Mouse (Mus musculus) WW6 (cell line): ENCODE results near the gene Zfp207.
"Not testable (repeated sequence)": the region's sequence is repeated elsewhere in the genome, so short reads cannot be mapped to it uniquely, and the experiment has no call there.

Experiments used
- DNase-seq: peaks from one replicate; pipeline ENCODE4 v3.0.0-alpha.2; 2013; ENCODE audit warnings: low read depth, low spot score

The Zfp207 gene

GRCm38 (mm10) chr11:80383019-80383625 is at the start of gene Zfp207:
Gene Zfp207, plus strand, starts transcription at chr11:80383279.
- DNase-seq = peak; percentile 96

- no peak for DNase-seq
Measured at GRCm38 (mm10) chr11:80335609-80336350, 47.3 kb upstream of the Zfp207 start.

DNA sequence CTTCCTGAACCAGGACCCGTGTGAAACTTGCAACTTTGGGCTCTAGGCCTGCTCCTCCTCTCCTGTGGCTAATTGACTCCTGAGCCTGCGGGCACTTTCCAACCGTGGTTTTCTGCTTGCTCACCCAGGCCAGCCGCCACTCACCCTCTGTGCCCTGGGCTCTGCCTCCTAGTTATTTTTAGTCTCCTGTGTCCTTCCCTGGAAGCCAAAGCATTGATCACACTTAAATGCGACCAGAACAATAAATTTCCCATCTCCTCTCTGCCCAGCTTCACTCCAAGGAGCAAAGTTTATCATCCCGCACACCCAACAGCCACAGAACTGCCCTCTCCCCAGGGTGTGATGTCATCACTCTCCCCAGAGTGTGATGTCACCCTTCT is 46.7 kb upstream of the Zfp207 start:
- no peak for DNase-seq

- DNase-seq = no peak
Measured at GRCm38 (mm10) chr11:80342482-80342881, 40.6 kb upstream of the Zfp207 start.

GRCm38 (mm10) chr11:80351832-80352430 is 31.1 kb upstream of the Zfp207 start:
- peak; percentile 55 for DNase-seq

GRCm38 (mm10) chr11:80354832-80355231 is 28.2 kb upstream of the Zfp207 start:
- no peak for DNase-seq

DNA sequence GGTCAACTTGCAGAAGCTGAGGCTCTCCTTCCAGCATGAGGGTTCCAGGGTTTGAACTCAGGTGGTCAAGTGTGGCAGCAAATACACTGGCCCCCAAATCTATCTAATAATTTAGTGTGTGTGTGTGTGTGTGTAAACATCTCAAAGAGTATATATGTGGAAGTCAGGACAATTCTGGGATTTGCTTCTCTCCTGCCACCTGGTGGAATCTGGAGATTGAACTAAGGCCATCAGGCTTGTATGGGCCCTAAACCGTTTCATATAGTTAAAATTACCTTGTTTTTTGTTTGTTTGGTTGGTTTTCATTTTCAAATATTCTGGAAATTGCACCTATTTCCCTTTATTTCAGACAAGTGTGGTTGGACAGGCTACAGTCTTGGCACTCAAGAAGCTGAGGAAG is 14.1 kb upstream of the Zfp207 start:
- DNase-seq = no peak

DNA sequence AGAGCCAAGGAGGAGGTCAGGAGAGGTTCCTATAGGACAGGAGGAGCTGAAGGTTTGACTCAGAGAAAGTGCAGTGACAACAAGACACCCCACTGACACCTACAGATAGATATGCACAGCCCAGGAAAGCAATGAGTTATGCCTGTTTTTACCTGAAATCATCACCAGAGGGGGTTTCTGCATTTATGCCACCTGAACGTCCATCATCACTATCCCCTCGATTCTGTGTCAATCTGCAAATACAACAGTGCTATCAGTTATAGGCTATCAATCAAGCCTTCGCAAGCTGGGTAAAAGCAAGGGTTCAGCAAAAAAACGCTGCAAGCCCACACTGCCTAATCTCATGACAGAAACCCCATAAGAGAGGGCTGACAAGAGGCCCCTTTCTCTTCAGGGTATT is 6.4 kb upstream of the Zfp207 start:
- DNase-seq = no peak

- peak; percentile 79 for DNase-seq
Measured at GRCm38 (mm10) chr11:80377712-80378451, 5.2 kb upstream of the Zfp207 start, which contains the start of gene 5730455P16Rik. Gene 5730455P16Rik, minus strand, starts transcription at chr11:80378034.

GRCm38 (mm10) chr11:80378452-80379068 is 4.5 kb upstream of the Zfp207 start:
- DNase-seq = not testable (repeated sequence)

DNA sequence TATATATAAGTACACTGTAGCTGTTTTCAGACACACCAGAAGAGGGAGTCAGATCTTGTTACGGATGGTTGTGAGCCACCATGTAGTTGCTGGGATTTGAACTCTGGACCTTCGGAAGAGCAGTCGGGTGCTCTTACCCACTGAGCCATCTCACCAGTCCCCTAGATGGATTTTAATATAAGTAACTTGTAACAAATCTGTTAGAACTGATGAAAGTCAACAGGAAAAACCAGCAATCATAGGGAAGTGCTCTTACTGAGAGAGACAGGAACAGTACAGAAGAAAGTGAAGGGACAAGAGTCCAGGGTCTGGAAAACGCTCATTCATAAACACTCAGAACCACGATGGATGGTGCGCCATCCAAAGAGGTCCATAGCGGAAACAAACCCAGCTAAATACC is 3.9 kb upstream of the Zfp207 start:
- not testable (repeated sequence) for DNase-seq

DNA sequence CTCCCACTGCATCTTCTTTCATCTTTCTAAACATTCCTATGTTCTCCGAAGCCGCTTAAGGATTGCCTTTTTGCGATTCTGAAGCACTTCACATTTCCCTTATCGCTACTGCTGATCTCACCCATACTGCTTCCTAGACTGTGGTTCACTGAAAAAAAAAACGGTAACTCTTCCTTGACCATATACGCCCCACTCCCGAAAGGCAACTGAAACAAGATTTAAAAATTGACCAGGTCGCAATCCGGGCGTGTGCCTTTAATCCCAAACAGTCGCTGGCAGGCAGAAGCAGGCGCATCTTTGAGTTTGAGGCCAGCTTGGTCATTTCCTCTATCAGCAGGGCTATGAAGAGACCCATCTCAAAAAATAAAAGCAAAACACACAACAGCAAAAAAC is 457 bp upstream of the Zfp207 start:
- DNase-seq = no peak

- peak; percentile 26 for DNase-seq
Measured at GRCm38 (mm10) chr11:80383626-80384046, 557 bp downstream of the Zfp207 start.

- DNase-seq = no peak
Measured at GRCm38 (mm10) chr11:80384461-80384860, 1.4 kb downstream of the Zfp207 start.

DNA sequence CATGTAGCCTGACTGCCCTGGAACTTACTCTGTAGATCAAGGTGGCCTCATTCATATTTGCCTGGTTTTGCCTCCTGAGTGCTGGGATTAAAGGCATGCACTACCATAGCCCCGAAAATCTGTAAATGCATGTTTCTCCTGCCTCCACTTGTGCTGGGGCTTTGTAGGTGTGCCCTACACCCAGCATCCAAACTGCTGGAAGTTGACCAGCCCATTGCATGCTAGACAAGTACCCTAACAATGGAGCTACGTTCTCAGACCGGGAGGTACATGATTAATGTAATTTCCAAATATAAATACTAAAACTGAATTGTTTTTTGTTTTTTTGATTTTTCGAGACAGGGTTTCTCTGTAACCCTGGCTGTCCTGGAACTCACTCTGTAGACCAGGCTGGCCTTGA is 2.0 kb downstream of the Zfp207 start:
- no peak for DNase-seq

- DNase-seq = no peak
Measured at GRCm38 (mm10) chr11:80386790-80387189, 3.7 kb downstream of the Zfp207 start.

DNA sequence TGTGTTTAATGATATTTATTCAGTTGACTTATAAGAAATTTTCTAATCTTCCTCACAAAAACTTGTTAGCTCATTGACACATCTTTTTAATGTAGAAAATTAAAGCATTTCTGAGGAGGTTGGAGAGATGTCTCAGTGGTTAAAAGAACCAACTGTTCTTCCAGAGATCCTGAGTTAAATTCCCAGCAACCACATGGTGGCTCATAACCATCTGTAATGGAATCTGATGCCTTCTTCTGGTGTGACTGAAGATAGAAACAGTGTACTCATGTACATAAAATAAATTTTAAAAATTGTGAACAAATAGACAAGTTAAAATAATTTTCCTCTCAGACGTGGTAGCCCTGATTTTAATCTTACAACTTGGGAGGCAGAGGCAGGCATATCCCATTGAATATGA is 6.8 kb downstream of the Zfp207 start:
- DNase-seq = no peak

DNA sequence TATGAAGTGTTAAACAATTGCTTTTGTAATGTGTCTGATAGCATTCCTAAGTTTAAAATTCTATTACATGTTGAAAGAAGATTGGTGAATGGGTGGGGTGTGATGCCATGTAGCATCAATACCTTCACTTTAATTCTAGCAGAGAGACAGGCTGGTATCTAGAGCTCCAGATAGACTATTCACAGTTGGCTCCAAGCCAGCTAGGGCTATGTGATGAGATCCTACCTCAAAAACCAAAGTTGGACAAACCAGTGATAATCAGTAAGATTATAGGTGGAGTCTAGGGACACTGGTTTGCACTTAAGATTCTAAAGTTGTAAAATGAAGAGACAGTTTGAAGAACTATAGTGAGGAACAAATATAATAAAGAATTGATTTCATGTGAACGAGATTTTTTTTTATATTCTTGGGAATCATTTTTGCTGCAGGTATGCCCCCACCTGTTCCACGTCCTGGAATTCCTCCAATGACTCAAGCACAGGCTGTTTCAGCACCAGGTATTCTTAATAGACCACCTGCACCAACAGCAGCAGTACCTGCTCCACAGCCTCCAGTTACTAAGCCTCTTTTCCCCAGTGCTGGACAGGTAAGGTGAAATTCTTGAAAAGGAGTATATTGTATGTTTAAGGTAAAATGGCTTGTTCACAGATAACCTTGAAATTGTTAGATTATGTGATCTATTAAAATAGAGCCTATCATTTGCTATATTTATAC is 8.5 kb downstream of the Zfp207 start:
- DNase-seq = no peak

DNA sequence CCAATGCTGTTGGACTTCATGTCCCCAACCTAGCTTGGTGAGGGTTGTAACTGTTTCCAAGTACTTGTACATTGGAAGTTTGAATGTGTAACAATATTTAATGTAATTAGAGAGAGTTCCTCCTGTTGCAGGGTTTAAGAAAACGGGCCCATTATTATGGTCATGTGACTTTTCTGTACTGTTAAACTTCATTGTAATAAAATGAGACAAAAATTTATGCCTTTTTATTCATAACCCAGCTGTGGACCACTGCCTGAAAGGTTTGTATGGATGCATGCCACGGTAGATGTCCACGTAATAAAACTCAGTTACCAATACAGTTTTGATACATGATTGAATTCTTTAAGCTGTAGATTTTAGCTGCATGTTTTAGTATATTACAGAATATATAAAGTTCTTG is 12.9 kb downstream of the Zfp207 start:
- DNase-seq = no peak

GRCm38 (mm10) chr11:80396617-80397016 is 13.5 kb downstream of the Zfp207 start:
- no peak for DNase-seq

DNA sequence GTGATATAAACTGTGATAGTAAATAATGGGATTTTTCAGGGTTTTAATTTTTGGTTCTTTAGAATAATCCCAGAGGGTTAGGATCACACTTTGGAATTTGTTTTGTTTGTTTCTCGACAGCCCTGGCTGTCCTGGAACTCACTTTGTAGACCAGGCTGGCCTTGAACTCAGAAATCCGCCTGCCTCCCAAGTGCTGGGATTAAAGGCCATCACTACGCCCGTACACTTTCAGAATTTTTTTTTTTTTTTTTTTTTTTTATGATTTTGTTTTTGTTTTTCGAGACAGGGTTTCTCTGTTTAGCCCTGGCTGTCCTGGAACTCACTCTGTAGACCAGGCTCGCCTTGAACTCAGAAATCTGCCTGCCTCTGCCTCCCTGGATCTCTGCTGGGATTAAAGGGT is 24.8 kb downstream of the Zfp207 start:
- not testable (repeated sequence) for DNase-seq
